Mouse (Mus musculus) ovary, adult 10 weeks (tissue): ENCODE results near the gene Nfatc4. TPM values are rescaled to one million over a fixed set of nuclear protein-coding genes. Genes with fewer than 3 reads are reported as not detected.

Source experiments
- polyA plus RNA-seq: library from polyadenylated mRNA; stranded (reverse); fragments of 350-450 nt; fragmentation: Illumina TruSeq; extraction: RNeasy Lipid Tissue Mini Kit (QIAGEN cat#74804); gene quantifications from one replicate; pipeline ENCODE4 v1.2.3, GENCODE M21; 2014

Nfatc4 gene
- polyA plus RNA-seq = 3.0 TPM

DNA sequence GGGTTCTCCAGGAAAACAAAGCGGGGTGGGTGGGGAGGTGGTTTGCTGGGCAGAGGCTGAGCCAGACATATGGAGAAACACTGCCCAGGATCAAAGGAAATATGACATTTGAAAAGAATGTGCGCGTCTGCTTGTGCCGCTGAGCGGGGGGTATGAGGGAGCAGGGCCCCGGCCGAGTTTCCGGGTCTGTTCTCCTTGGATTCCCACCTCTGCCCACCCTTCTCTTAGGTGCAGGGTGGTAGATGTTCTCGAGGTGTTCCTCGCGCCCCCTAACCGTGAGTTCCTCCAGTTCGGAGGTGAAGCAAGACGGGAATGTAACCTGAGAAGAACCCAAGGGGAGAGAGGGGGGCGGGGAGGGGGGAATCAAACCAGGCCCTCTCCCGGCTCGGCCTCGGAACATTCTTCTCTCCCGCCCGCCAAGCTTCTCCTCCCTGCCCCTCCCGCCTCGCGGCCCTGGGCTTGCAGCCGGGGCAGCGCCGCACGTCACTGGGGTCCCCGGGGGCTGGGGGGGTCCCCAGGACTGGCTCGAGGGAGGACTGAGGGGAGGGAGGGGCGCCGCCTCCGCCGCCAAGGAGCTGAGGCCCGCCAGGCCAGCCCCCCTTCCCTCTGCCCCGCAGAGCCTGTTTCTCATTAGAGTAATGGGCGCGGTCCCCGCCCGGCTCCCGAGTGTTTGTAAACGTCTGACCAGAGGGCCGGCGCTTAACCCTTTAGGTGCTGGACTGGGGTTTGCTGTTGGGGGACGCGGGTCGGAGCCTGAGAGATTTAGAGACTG, at the start of gene Nfatc4:
Nfatc4 (plus strand) TSS at position 154 of the 772 bp plus-strand sequence.

DNA sequence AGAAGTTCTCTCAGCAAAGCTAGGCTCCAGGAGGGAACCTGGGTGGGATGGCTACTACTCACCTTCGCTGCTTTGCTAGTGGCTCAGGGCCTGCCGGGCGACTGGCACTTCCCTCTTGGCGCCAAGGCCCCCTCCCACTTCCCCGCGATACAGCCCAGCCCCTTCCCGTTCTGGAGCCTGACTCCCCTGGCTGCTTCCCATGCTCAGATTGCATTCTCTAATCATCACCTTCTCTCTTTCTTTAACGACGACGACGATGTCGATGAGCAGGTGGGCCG, 39.0 kb upstream of the Nfatc4 start, which contains the start of gene Adcy4:
Adcy4 (minus strand) TSS at position 138 of the 278 bp plus-strand sequence.

DNA sequence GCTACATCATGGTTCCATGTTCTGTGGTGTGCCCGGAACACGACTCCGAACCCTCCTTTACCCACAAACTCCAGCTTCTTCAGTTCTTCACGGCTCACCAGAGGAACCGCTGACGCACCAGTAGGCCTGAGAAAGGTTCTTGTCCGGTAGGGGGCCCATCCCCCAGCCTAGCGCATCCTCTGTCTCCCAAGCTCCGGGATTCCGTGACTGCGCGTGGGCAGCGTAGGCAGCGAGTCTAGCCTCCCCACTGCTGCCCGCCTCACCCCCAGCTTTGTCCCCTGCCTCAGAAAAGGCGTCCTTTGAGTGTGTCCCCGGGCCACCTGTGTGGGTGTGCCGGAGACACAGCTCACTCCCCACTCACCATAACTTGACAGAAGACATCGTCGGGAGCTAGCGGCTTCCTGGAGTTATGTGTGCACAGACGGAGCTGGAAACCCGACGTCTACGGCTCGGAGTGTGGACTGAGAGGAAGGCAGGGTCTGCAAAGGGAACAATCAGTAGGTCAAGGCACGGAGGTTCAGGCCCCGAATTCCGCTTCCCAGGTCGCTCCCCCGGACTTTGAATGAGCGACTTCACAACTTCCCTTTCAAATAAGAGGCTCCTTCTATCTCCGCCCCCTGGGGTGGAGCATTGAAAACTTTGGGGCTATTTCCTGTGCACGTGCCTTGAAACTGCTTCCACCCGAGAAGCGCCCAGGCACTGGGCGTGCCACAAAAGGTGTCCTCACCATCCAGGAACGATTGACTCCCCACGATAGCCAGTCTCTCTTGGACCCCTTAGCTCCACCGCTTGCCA, 34.5 kb upstream of the Nfatc4 start, which contains the start of gene Ripk3:
Ripk3 (minus strand) TSS at position 610 of the 795 bp plus-strand sequence.

DNA sequence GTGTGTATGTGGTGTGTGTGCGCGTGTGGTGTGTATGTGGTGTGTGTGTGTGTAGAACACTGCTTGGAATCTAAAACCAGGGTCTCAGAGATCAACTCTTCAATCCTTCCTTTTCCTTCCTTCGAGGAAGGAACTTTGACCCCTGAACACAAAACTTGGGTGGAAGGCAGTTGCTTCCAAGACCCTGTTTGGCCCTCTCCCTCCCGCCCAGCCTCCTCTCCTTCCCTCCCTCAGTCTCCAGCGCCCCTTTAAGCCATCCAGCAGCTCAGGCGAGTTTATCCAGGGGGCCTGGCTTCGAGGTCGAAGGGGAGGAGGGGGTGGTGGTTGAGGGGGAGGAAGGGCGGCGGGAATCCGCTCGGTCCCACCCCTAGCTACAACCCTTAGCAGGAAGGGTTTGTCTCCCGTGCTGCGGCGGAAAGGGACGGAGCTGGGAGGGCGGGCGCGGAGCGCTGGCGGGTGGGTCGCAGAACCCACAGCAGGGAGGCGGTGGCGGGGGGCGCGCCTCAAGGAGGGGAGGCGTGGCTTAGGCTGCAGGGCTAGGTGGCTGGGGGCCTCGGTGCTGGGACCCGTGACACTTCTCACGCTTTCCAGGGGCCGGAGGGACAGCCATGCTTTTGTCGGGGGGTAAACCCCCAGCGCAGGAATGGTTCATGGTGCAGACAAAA, 30.8 kb downstream of the Nfatc4 start, which contains the start of gene Nynrin:
Nynrin (plus strand) TSS at position 390 of the 665 bp plus-strand sequence.

Other genes starting within 250 kb of the Nfatc4 start
- gene Fitm1, start 247.5 kb upstream of the Nfatc4 start, polyA plus RNA-seq = not detected
- gene Psme1, start 245.0 kb upstream of the Nfatc4 start, polyA plus RNA-seq = 115 TPM
- 2.7 TPM for gene Emc9, start 237.8 kb upstream of the Nfatc4 start, polyA plus RNA-seq
- gene Psme2, start 232.0 kb upstream of the Nfatc4 start, polyA plus RNA-seq = 87.7 TPM
- gene Rnf31, start 231.4 kb upstream of the Nfatc4 start, polyA plus RNA-seq = 2.5 TPM
- 37.8 TPM for gene Irf9, start 219.6 kb upstream of the Nfatc4 start, polyA plus RNA-seq
- 0.77 TPM for gene Rec8, start 205.1 kb upstream of the Nfatc4 start, polyA plus RNA-seq
- 11.5 TPM for gene Ipo4, start 187.2 kb upstream of the Nfatc4 start, polyA plus RNA-seq
- 0.60 TPM for gene Gm49378, start 185.2 kb upstream of the Nfatc4 start, polyA plus RNA-seq
- 44.3 TPM for gene Tm9sf1, start 179.3 kb upstream of the Nfatc4 start, polyA plus RNA-seq
- not detected for gene Tssk4, start 173.0 kb upstream of the Nfatc4 start, polyA plus RNA-seq
- gene Mdp1, start 162.6 kb upstream of the Nfatc4 start, polyA plus RNA-seq = 13.6 TPM
- 28.1 TPM for gene Gmpr2, start 151.2 kb upstream of the Nfatc4 start, polyA plus RNA-seq
- gene Nedd8, start 151.0 kb upstream of the Nfatc4 start, polyA plus RNA-seq = 46.6 TPM
- gene Tinf2, start 141.3 kb upstream of the Nfatc4 start, polyA plus RNA-seq = 11.2 TPM
- gene Tgm1, start 109.2 kb upstream of the Nfatc4 start, polyA plus RNA-seq = not detected
- 0.40 TPM for gene Rabggta, start 100.9 kb upstream of the Nfatc4 start, polyA plus RNA-seq
- gene Dhrs1, start 77.5 kb upstream of the Nfatc4 start, polyA plus RNA-seq = 8.2 TPM
- 6.1 TPM for gene Nop9, start 77.5 kb upstream of the Nfatc4 start, polyA plus RNA-seq
- gene Cideb, start 64.7 kb upstream of the Nfatc4 start, polyA plus RNA-seq = not detected
- gene Ltb4r2, start 61.7 kb upstream of the Nfatc4 start, polyA plus RNA-seq = not detected
- not detected for gene Ltb4r1, start 57.2 kb upstream of the Nfatc4 start, polyA plus RNA-seq
- not detected for gene Adcy4, start 39.0 kb upstream of the Nfatc4 start, polyA plus RNA-seq
- not detected for gene Ripk3, start 34.3 kb upstream of the Nfatc4 start, polyA plus RNA-seq
- gene Nynrin, start 30.9 kb downstream of the Nfatc4 start, polyA plus RNA-seq = 1.1 TPM
- gene Cbln3, start 61.2 kb downstream of the Nfatc4 start, polyA plus RNA-seq = 0.14 TPM
- gene Khnyn, start 61.8 kb downstream of the Nfatc4 start, polyA plus RNA-seq = 13.0 TPM
- 8.0 TPM for gene Sdr39u1, start 77.1 kb downstream of the Nfatc4 start, polyA plus RNA-seq
- gene Cma1, start 121.5 kb downstream of the Nfatc4 start, polyA plus RNA-seq = 2.9 TPM
- gene Cma2, start 127.8 kb downstream of the Nfatc4 start, polyA plus RNA-seq = not detected
- gene Mcpt1, start 194.8 kb downstream of the Nfatc4 start, polyA plus RNA-seq = not detected
- gene Mcpt9, start 207.4 kb downstream of the Nfatc4 start, polyA plus RNA-seq = not detected
- gene Mcpt2, start 218.9 kb downstream of the Nfatc4 start, polyA plus RNA-seq = not detected
- gene Mcpt4, start 239.2 kb downstream of the Nfatc4 start, polyA plus RNA-seq = 5.9 TPM